Mouse (Mus musculus) thymus, adult 2 months (tissue): Measurements from ENCODE around the gene Mfn1. TPM values are rescaled to one million over a fixed set of nuclear protein-coding genes. Genes with fewer than 3 reads are reported as not detected.

Experiments used
- DNase-seq: peaks from one replicate; pipeline ENCODE4 v3.0.0; 2021
- H3K27ac ChIP-seq: fragments of 200-500 bp; 2 replicates; pipeline ENCODE4 v1.5.1; 2012; ENCODE audit warnings: low read length, control low read depth; ENCODE audit not compliant: control insufficient read depth, insufficient read depth
- H3K27me3 ChIP-seq: fragments of 200-500 bp; 2 replicates; pipeline ENCODE4 v1.6.1; 2012; ENCODE audit warnings: mild to moderate bottlenecking, low read length, moderate library complexity, mixed read lengths; ENCODE audit not compliant: control insufficient read depth, insufficient read depth
- H3K36me3 ChIP-seq: fragments of 200-500 bp; 2 replicates; pipeline ENCODE4 v1.6.1; 2012; ENCODE audit warnings: mild to moderate bottlenecking, low read length, moderate library complexity; ENCODE audit not compliant: control insufficient read depth, insufficient read depth
- H3K4me1 ChIP-seq: fragments of 200-500 bp; replicated peaks from 2 replicates; pipeline ENCODE4 v1.6.1; 2012; ENCODE audit warnings: low read length; ENCODE audit not compliant: control insufficient read depth, insufficient read depth
- H3K4me3 ChIP-seq: fragments of 200-500 bp; 2 replicates; pipeline ENCODE4 v1.5.1; 2012; ENCODE audit warnings: mild to moderate bottlenecking, low read length, control low read depth, moderate library complexity; ENCODE audit not compliant: control insufficient read depth, insufficient read depth
- CTCF ChIP-seq: fragments of 200-500 bp; IDR thresholded peaks from 2 replicates; pipeline ENCODE4 v1.5.1; 2012; ENCODE audit warnings: mild to moderate bottlenecking, control low read depth, low read length, moderate library complexity, borderline replicate concordance; ENCODE audit not compliant: control insufficient read depth, poor library complexity, insufficient read depth; ENCODE audit errors: extremely low read depth
- POLR2A ChIP-seq: fragments of 200-500 bp; IDR thresholded peaks from 2 replicates; pipeline ENCODE4 v1.6.1; 2012; ENCODE audit warnings: mild to moderate bottlenecking, low read length, control low read depth, moderate library complexity; ENCODE audit not compliant: control insufficient read depth, poor library complexity, insufficient read depth; ENCODE audit errors: extremely low read depth
- WGBS: fragments of 180-500 bp; shearing (Covaris S2); methylation state at CpG from one replicate; pipeline ENCODE4 v1.1.7; 2018; 5-methylcytosine and 5-hydroxymethylcytosine counted together
- polyA plus RNA-seq: library from polyadenylated mRNA; depleted of rRNA; stranded (reverse); fragments of >200 nt; gene quantifications from 2 replicates; pipeline ENCODE4 v1.2.3, GENCODE M21; 2012

The Mfn1 gene
- polyA plus RNA-seq, 1 experiment = 9.6 TPM

DNA sequence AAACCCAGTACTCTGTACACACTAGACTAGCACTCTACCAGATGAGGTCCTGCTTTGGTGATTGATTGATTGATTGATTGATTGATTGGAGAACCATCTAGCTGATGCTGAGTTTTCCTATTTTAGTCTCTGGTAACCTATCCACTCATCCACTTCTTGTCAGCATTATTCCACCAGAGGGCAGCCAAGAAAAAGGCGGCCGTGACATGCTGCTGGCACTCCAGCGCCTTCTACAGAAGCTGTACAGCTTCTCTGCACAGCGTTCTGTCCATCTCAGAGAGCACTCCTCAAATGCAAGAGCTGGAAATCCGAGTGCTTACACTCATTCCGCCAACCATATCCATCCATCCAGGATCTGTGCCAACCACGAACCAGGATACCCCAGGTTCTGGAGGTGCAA, 81.3 kb downstream of the Mfn1 start:
- no peak overlapping the region for H3K27ac ChIP-seq
- DNase-seq = peak; percentile 46
- H3K36me3 ChIP-seq = no peaks in the 10 kb centered on the region
- TF ChIP-seq CTCF = no peak
- no peak for TF ChIP-seq POLR2A
- 36% methylated on average over 7 of the region's 7 CpGs for WGBS
- no peaks in the 10 kb centered on the region for H3K27me3 ChIP-seq
- peaks cover 4% of the 10 kb centered on the region; the same call in 1 of the 2 replicates for H3K4me1 ChIP-seq
- H3K4me3 ChIP-seq = no peak overlapping the region

- H3K4me1 ChIP-seq = peaks cover 5% of the 10 kb centered on the region; the same call in 1 of the 2 replicates
- TF ChIP-seq POLR2A (no peak), CTCF (no peak)
- H3K36me3 ChIP-seq = no peaks in the 10 kb centered on the region
- no peak overlapping the region for H3K27ac ChIP-seq
- DNase-seq = no peak
- 88% methylated on average over 11 of the region's 11 CpGs for WGBS
- H3K4me3 ChIP-seq = no peak overlapping the region
- no peaks in the 10 kb centered on the region for H3K27me3 ChIP-seq
Observed at GRCm38 (mm10) chr3:32611606-32612170, 82.4 kb downstream of the Mfn1 start.

- no peak overlapping the region for H3K4me3 ChIP-seq
- TF ChIP-seq POLR2A = no peak
- no peak for TF ChIP-seq CTCF
- 96% methylated on average over 2 of the region's 2 CpGs for WGBS
Observed at GRCm38 (mm10) chr3:32614786-32615185, 85.5 kb downstream of the Mfn1 start.

GRCm38 (mm10) chr3:32615376-32615775, 86.1 kb downstream of the Mfn1 start:
- 10% methylated on average over 5 of the region's 5 CpGs for whole genome bisulfite sequencing
- no peak overlapping the region for H3K4me3 ChIP-seq
- H3K27me3 ChIP-seq = no peaks in the 10 kb centered on the region
- no peak for DNase-seq
- H3K4me1 ChIP-seq = peaks cover 9% of the 10 kb centered on the region
- TF ChIP-seq CTCF (no peak), POLR2A (no peak)
- H3K36me3 ChIP-seq = no peaks in the 10 kb centered on the region
- no peak overlapping the region for H3K27ac ChIP-seq

More at GRCm38 (mm10) chr3:32614786-32615185, 85.5 kb downstream of the Mfn1 start:
- Histone ChIP-seq H3K27ac (no peak overlapping the region), H3K4me1 (peaks cover 9% of the 10 kb centered on the region), H3K27me3 (no peaks in the 10 kb centered on the region), H3K36me3 (no peaks in the 10 kb centered on the region)
- no peak for DNase-seq

DNA sequence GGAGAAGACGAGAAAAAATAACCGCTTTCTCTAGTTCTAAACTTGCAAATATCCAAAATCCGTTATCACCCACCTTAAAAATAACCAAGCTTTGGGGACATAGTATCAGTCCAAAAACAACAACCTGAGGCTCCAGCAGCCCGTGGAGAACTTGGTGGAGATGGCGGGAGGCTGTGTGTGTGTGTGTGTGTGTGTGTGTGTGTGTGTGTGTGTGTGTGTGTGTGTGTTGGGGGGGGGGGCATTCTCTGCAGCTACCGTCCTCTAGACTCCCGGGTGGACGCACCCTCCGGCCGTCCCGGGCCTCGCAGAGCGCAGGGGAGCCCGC, 86.7 kb downstream of the Mfn1 start:
- TF ChIP-seq CTCF (no peak), POLR2A (no peak)
- Histone ChIP-seq H3K36me3 (no peaks in the 10 kb centered on the region), H3K27ac (no peak overlapping the region), H3K4me1 (peaks cover 9% of the 10 kb centered on the region), H3K4me3 (peak overlapping the region; percentile 47), H3K27me3 (no peaks in the 10 kb centered on the region)
- 7% methylated on average over 8 of the region's 14 CpGs for WGBS
- DNase-seq = no peak

- Histone ChIP-seq H3K4me1 (peaks cover 9% of the 10 kb centered on the region), H3K36me3 (no peaks in the 10 kb centered on the region), H3K4me3 (peak within 1 kb of the TSS; percentile 47), H3K27me3 (no peaks in the 10 kb centered on the region), H3K27ac (no peak within 1 kb of the TSS)
- DNase-seq = peak; percentile 58
- 3% methylated on average over 82 of the region's 83 CpGs for WGBS
- TF ChIP-seq CTCF (no peak), POLR2A (no peak)
Observed at GRCm38 (mm10) chr3:32616331-32617052, 87.2 kb downstream of the Mfn1 start, which contains the start of gene Gnb4. TSS of gene Gnb4 (minus strand) at chr3:32616585.
